Mouse (Mus musculus) layer of hippocampus, adult 11-12 months (tissue): ENCODE measurements at regions not wholly inside any gene's neighbourhood (a gene's known extent, or its start where the extent isn't known, plus 50 kb on each side); places are given as distances from the start of the nearest gene placed in this dataset.

Experiments used
- DNase-seq: peaks from one replicate; pipeline ENCODE4 v3.0.0; 2022; ENCODE audit warnings: low spot score

GRCm38 (mm10) chr1:97555565-97555955 is 106.3 kb downstream of the D1Ertd622e start:
- DNase-seq = no peak

GRCm38 (mm10) chr1:97554936-97555564 is 106.8 kb downstream of the D1Ertd622e start:
- DNase-seq = peak; percentile 51

GRCm38 (mm10) chr1:97553485-97554474 is 108.1 kb downstream of the D1Ertd622e start:
- DNase-seq = peak; percentile 31

- no peak for DNase-seq
Observed at GRCm38 (mm10) chr1:97552886-97553285, 109.0 kb downstream of the D1Ertd622e start.

DNA sequence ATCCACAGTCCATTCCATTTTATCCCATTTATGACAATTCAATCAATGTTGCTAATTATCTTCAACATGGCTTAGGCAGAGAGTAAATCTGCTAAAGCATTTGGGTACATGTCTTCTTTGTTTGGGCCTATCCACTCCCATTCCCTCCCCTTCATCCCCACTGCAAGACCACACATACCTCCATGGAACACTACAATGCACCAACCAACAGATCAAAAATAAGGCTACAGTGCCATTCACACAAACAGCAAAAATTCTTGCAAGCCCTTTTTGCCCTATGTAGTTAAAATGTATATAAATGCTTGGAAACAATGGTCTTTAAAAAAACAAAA is 120.7 kb downstream of the D1Ertd622e start:
- DNase-seq = no peak

DNA sequence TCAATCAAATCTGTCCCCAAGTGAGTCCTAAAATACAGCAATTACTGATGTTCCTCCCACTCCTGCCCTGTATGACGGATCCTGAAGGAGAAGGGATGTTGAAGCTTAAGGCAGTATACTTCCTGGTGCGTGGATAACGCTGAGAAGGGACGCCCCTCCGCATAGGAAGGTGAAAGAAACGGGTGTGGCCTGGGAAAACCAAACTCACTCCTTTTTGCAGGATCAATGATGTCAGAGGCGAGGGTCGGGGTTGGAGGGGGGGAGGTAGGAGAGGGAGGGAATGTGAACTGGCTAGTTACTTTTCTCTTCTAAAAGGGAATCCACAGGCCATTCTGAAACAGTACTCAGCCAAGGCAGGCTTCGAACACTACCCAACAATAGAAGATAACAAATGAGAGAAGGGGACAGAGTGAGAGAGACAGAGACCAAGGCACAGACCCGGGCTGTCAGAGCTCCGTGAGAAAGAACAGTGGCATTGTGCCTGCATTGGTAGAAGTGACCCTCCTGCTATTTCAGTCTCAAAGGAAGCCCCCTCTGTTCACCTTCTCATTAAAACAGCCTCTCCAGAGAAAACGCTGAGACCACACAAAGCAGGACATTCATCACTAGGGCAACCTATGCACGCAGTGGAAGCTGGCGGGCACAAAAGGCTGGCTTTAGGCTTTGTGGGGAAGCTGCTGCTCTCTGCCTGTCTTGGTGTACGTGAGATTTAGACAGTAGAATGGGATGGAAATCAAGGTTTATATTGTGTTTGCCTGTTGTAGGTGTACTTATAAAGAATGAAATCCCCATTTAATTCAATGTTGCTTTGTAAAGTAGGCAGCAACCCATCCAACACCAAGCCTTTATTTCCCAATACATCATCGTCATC is 121.3 kb downstream of the D1Ertd622e start:
- DNase-seq = no peak

GRCm38 (mm10) chr1:97496915-97497314 is 165.0 kb downstream of the D1Ertd622e start:
- DNase-seq = no peak

DNA sequence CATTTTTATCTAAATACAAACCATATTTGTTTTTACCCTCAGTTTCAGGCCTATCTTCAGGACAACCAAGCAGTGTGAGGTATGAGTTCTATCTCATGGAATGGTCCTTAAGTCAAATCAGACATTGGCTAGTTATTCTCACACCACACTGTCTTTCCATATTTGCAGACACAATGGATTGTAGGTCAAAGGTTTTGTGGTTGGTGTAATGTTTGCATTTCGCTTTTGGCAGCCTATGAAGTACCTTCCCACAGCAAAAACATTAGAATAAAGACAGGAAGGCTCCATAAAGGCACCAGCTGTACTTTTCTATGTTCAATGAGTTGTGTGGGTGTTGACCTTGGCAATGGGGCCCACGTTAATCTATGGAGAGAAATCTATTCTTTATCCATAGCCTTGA is 182.0 kb downstream of the D1Ertd622e start:
- no peak for DNase-seq
